Comparison of ENCODE assay signal across 19 mouse cellular contexts in the genomic region with DNA sequence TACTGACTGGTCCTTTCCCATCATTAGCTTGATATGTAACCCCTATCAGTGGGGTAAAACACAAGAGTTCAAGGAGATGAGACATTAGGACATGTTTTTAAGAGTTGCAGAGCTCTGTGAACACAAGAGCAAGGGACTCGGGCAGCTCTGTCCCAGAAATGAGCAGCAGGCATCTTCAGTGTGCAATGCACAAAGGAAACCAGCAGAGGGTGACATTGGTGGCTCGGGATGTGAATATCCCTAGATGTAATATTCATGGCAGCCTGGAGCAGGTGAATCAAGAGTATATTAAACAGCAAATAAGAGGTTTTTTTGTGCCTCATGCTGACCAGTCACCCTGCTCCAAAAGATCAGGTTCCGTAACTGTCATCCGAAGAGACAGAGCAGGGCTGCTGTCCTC. TPM values are rescaled to one million over a fixed set of nuclear protein-coding genes. Genes with fewer than 3 reads are reported as not detected.
A peak's percentile ranks its signal among the peaks of the same experiment; 100 is the strongest.
DNase-seq lines count a peak whose midpoint lies in the region; ATAC-seq lines count a peak whose summit lies in the region.
"Had no signal": no experiment of that assay in that cellular context is flagged by ENCODE, and none has a peak within 500 bp of the region (broad histone marks: within the 10 kb centered on the region; RNA-seq: fewer than 3 reads in every experiment).

No protein-coding gene starts in this region.

- no peaks in the 10 kb centered on the region for H3K9me3 ChIP-seq in forebrain, embryonic 14.5 days (replicated peaks; ENCODE audit: control insufficient read depth, low read length)
- H3K9me3 ChIP-seq in forebrain, embryonic 10.5 days = no peaks in the 10 kb centered on the region
- no peaks in the 10 kb centered on the region for H3K9me3 ChIP-seq in kidney, embryonic 16.5 days (ENCODE audit: low read length)
- H3K9me3 ChIP-seq: heart, embryonic 15.5 days; hindbrain, embryonic 15.5 days; kidney, embryonic 15.5 days had no signal

- no peak for ATAC-seq in forebrain, embryonic 14.5 days
- ATAC-seq in kidney, embryonic 16.5 days (ENCODE audit: low FRiP score, low TSS enrichment) = no peak
- ATAC-seq: forebrain, embryonic 16.5 days had no signal

- H3K27ac ChIP-seq in forebrain, embryonic 14.5 days (ENCODE audit: low read depth, low read length) = no peak overlapping the region
- H3K27ac ChIP-seq in forebrain, embryonic 10.5 days = no peak overlapping the region
- no peak overlapping the region for H3K27ac ChIP-seq in kidney, embryonic 16.5 days (ENCODE audit: low read length)
- H3K27ac ChIP-seq: heart, embryonic 15.5 days; hindbrain, embryonic 15.5 days; kidney, embryonic 15.5 days had no signal

- no peaks in the 10 kb centered on the region for H3K4me1 ChIP-seq in forebrain, embryonic 14.5 days (ENCODE audit: control insufficient read depth, insufficient read depth, low read length)
- 0 out of 2 replicates have a peak, but pooled peaks cover 6% of the 10 kb centered on the region for H3K4me1 ChIP-seq in forebrain, embryonic 10.5 days
- no peaks in the 10 kb centered on the region for H3K4me1 ChIP-seq in kidney, embryonic 16.5 days (ENCODE audit: insufficient read depth, low read length)
- H3K4me1 ChIP-seq: heart, embryonic 15.5 days; hindbrain, embryonic 15.5 days; kidney, embryonic 15.5 days had no signal

- H3K4me2 ChIP-seq in forebrain, embryonic 14.5 days (ENCODE audit: low read length) = no peak overlapping the region
- no peak overlapping the region for H3K4me2 ChIP-seq in kidney, embryonic 16.5 days (replicated peaks; ENCODE audit: low read depth, low read length)
- H3K4me2 ChIP-seq: heart, embryonic 15.5 days; hindbrain, embryonic 15.5 days; kidney, embryonic 15.5 days had no signal

- DNase-seq in forebrain, embryonic 14.5 days (ENCODE audit: low spot score) = peak; percentile 1
- DNase-seq in forebrain, embryonic 10.5 days (ENCODE audit: extremely low spot score, low spot score) = no peak
- peak; percentile 23 to 37 for DNase-seq in kidney, postnatal 4 days
- peak; percentile 15 for DNase-seq in 416B (ENCODE audit: low read depth)
- DNase-seq in NIH3T3 (ENCODE audit: low read depth) = peak; percentile 19
- DNase-seq in urinary bladder, adult 2 months (ENCODE audit: low spot score) = no peak
- DNase-seq in spleen, postnatal 36 days (ENCODE audit: low spot score in 2 of 2) = no peak
- DNase-seq: adrenal gland, adult 2 months; cerebellum, postnatal 25 days; gastrocnemius, postnatal 25 days; layer of hippocampus, adult 9-11 months; lung, adult 18-20 months; right cerebral cortex, adult 18-20 months had no signal

- no peaks in the 10 kb centered on the region for H3K27me3 ChIP-seq in forebrain, embryonic 14.5 days (replicated peaks; ENCODE audit: control insufficient read depth, insufficient read depth, low read length)
- no peaks in the 10 kb centered on the region for H3K27me3 ChIP-seq in forebrain, embryonic 10.5 days (ENCODE audit: poor library complexity, severe bottlenecking)
- H3K27me3 ChIP-seq in kidney, embryonic 16.5 days (ENCODE audit: insufficient read depth, low read length) = no peaks in the 10 kb centered on the region
- H3K27me3 ChIP-seq: heart, embryonic 15.5 days; hindbrain, embryonic 15.5 days; kidney, embryonic 15.5 days had no signal

- H3K36me3 ChIP-seq in forebrain, embryonic 14.5 days (ENCODE audit: control insufficient read depth, insufficient read depth, low read length) = no peaks in the 10 kb centered on the region
- no peaks in the 10 kb centered on the region for H3K36me3 ChIP-seq in forebrain, embryonic 10.5 days (replicated peaks)
- H3K36me3 ChIP-seq in kidney, embryonic 16.5 days (ENCODE audit: insufficient read depth, low read length) = no peaks in the 10 kb centered on the region
- H3K36me3 ChIP-seq: heart, embryonic 15.5 days; hindbrain, embryonic 15.5 days; kidney, embryonic 15.5 days had no signal

- no peak overlapping the region for H3K4me3 ChIP-seq in forebrain, embryonic 14.5 days (ENCODE audit: low read depth, low read length)
- no peak overlapping the region for H3K4me3 ChIP-seq in forebrain, embryonic 10.5 days
- H3K4me3 ChIP-seq in kidney, embryonic 16.5 days (ENCODE audit: low read length) = no peak overlapping the region
- H3K4me3 ChIP-seq: heart, embryonic 15.5 days; hindbrain, embryonic 15.5 days; kidney, embryonic 15.5 days; megakaryocyte, embryonic 14.5 days had no signal

- 74% methylated on average over 4 of the region's 4 CpGs for WGBS in forebrain, embryonic 14.5 days
- 80% methylated on average over 4 of the region's 4 CpGs for WGBS in forebrain, embryonic 10.5 days
- 80% methylated on average over 4 of the region's 4 CpGs for WGBS in kidney, embryonic 16.5 days

- H3K9ac ChIP-seq in forebrain, embryonic 14.5 days (ENCODE audit: low read length) = no peak overlapping the region
- no peak overlapping the region for H3K9ac ChIP-seq in kidney, embryonic 16.5 days (replicated peaks; ENCODE audit: low read length)
- H3K9ac ChIP-seq: heart, embryonic 15.5 days; hindbrain, embryonic 15.5 days; kidney, embryonic 15.5 days had no signal

RNA-seq across cellular contexts. Expression of a gene that starts 5.2 kb away (rescaled TPM):
- polyA plus RNA-seq in forebrain, embryonic 14.5 days (2014; fragmentation: Nextera tagmentation; extraction: Ambion mirVana) = 0.39 and 0.45 TPM in 2 replicates
- 0.11 and 0.32 TPM in 2 replicates for polyA plus RNA-seq in forebrain, embryonic 10.5 days (2016; fragmentation: Nextera tagmentation; extraction: Ambion mirVana)
- polyA plus RNA-seq in kidney, embryonic 16.5 days (2015; fragmentation: Nextera tagmentation; extraction: Ambion mirVana) = 0.07 and 0.12 TPM in 2 replicates
- 0.43 and 1.2 TPM in 2 replicates for polyA plus RNA-seq in urinary bladder, adult 2 months (2012; rRNA removed)
- polyA plus RNA-seq: forebrain, embryonic 16.5 days had no signal

RNA-seq across cellular contexts. Expression of a gene that starts 26.9 kb away (rescaled TPM):
- 0.24 and 0.26 TPM in 2 replicates for polyA plus RNA-seq in forebrain, embryonic 14.5 days (2014; fragmentation: Nextera tagmentation; extraction: Ambion mirVana)
- 0.11 TPM in 1 of 2 replicates, not detected in the other for polyA plus RNA-seq in forebrain, embryonic 10.5 days (2016; fragmentation: Nextera tagmentation; extraction: Ambion mirVana)
- polyA plus RNA-seq in kidney, embryonic 16.5 days (2015; fragmentation: Nextera tagmentation; extraction: Ambion mirVana) = 9.2 and 9.6 TPM in 2 replicates
- polyA plus RNA-seq in urinary bladder, adult 2 months (2012; rRNA removed) = 12.6 and 18.0 TPM in 2 replicates
- polyA plus RNA-seq: forebrain, embryonic 16.5 days had no signal

RNA-seq across cellular contexts. Expression of a gene that starts 53.8 kb away (rescaled TPM):
- polyA plus RNA-seq in forebrain, embryonic 14.5 days (2014; fragmentation: Nextera tagmentation; extraction: Ambion mirVana) = not detected in 2 replicates
- not detected in 2 replicates for polyA plus RNA-seq in forebrain, embryonic 10.5 days (2016; fragmentation: Nextera tagmentation; extraction: Ambion mirVana)
- polyA plus RNA-seq in kidney, embryonic 16.5 days (2015; fragmentation: Nextera tagmentation; extraction: Ambion mirVana) = 0.19 and 0.21 TPM in 2 replicates
- polyA plus RNA-seq in urinary bladder, adult 2 months (2012; rRNA removed) = 0.36 and 0.38 TPM in 2 replicates
- polyA plus RNA-seq: forebrain, embryonic 16.5 days; hindbrain, embryonic 15.5 days had no signal

RNA-seq across cellular contexts. Expression of a gene that starts 55.5 kb away (rescaled TPM):
- not detected in 2 replicates for polyA plus RNA-seq in forebrain, embryonic 14.5 days (2014; fragmentation: Nextera tagmentation; extraction: Ambion mirVana)
- polyA plus RNA-seq in forebrain, embryonic 10.5 days (2016; fragmentation: Nextera tagmentation; extraction: Ambion mirVana) = not detected in 2 replicates
- polyA plus RNA-seq in kidney, embryonic 16.5 days (2015; fragmentation: Nextera tagmentation; extraction: Ambion mirVana) = not detected in 2 replicates
- 4.5 and 5.4 TPM in 2 replicates for polyA plus RNA-seq in urinary bladder, adult 2 months (2012; rRNA removed)
- polyA plus RNA-seq: forebrain, embryonic 16.5 days; heart, embryonic 15.5 days; hindbrain, embryonic 15.5 days; kidney, embryonic 15.5 days had no signal

Comparison
In these comparisons a context has a peak if more than half of its experiments do, and no peak if none do; other contexts are left out.
1. DNase-seq: peak in forebrain, embryonic 14.5 days (single experiment), kidney, postnatal 4 days (2 of 2), 416B (single experiment) and NIH3T3 (single experiment); none in forebrain, embryonic 10.5 days (single experiment), urinary bladder, adult 2 months (single experiment) and spleen, postnatal 36 days (0 of 2).